Mouse (Mus musculus) heart, postnatal 0 days (tissue): ENCODE data around the gene Megf11. TPM values are rescaled to one million over a fixed set of nuclear protein-coding genes. Genes with fewer than 3 reads are reported as not detected.

Experiments used
- ATAC-seq: fragments of 200-750 bp; cut with Nextera tagmentation; 2 replicates; pipeline ENCODE4 v1.8.0; 2017; ENCODE audit warnings: low read depth, moderate number of reproducible peaks, moderate library complexity; ENCODE audit not compliant: insufficient read depth
- DNase-seq: peaks from one replicate; pipeline ENCODE4 v3.0.0-alpha.2; 2016; ENCODE audit warnings: low spot score
- H3K27ac ChIP-seq: fragments of 300-500 bp; sonication (generic); 2 replicates; pipeline ENCODE4 v1.5.1; 2014; ENCODE audit warnings: low read depth, mild to moderate bottlenecking
- H3K27me3 ChIP-seq: fragments of 300-500 bp; sonication (generic); 2 replicates; pipeline ENCODE4 v1.6.1; 2014; ENCODE audit warnings: low read length, mixed read lengths; ENCODE audit not compliant: control insufficient read depth, insufficient read depth
- H3K36me3 ChIP-seq: fragments of 300-500 bp; sonication (generic); replicated peaks from 2 replicates; pipeline ENCODE4 v1.6.1; 2014; ENCODE audit warnings: low read length, mixed read lengths; ENCODE audit not compliant: control insufficient read depth, insufficient read depth
- H3K4me1 ChIP-seq: fragments of 300-500 bp; sonication (generic); 2 replicates; pipeline ENCODE4 v1.6.1; 2014; ENCODE audit warnings: antibody characterized with exemption; ENCODE audit not compliant: control insufficient read depth, insufficient read depth
- H3K4me2 ChIP-seq: fragments of 300-500 bp; sonication (generic); 2 replicates; pipeline ENCODE4 v1.6.1; 2014; ENCODE audit warnings: low read depth, mild to moderate bottlenecking, low read length, moderate library complexity
- H3K4me3 ChIP-seq: fragments of 300-500 bp; sonication (generic); 2 replicates; pipeline ENCODE4 v1.5.1; 2014; ENCODE audit warnings: low read depth, low read length
- H3K9ac ChIP-seq: fragments of 300-500 bp; sonication (generic); replicated peaks from 2 replicates; pipeline ENCODE4 v1.6.1; 2014; ENCODE audit warnings: low read depth, low read length, mixed read lengths
- H3K9me3 ChIP-seq: fragments of 300-500 bp; sonication (generic); replicated peaks from 2 replicates; pipeline ENCODE4 v1.6.1; 2016; ENCODE audit warnings: low read length; ENCODE audit not compliant: control insufficient read depth
- CTCF ChIP-seq: IDR thresholded peaks from 2 replicates; pipeline ENCODE4 v1.5.1; 2016; ENCODE audit warnings: antibody characterized with exemption, control low read depth, low read depth
- EP300 ChIP-seq: IDR thresholded peaks from 2 replicates; pipeline ENCODE4 v1.6.1; 2016; ENCODE audit warnings: antibody characterized with exemption, low read depth
- WGBS: fragments of 180-500 bp; shearing (Covaris S2); extraction: QIAGEN DNeasy Blood & Tissue Kit; methylation state at CpG from one replicate; pipeline ENCODE4 v1.1.7; 2014; 5-methylcytosine and 5-hydroxymethylcytosine counted together
- polyA plus RNA-seq: library from polyadenylated mRNA; unstranded; fragments of >200 nt; fragmentation: Nextera tagmentation; extraction: Ambion mirVana; gene quantifications from 2 replicates; pipeline ENCODE4 v1.2.1, GENCODE M21; 2015
- total RNA-seq: library from RNA; depleted of rRNA; stranded (reverse); fragments of >200 nt; gene quantifications from 2 replicates; pipeline ENCODE4 v1.2.3, GENCODE M21; 2014; ENCODE audit warnings: low replicate concordance

Megf11 gene
- total and polyA plus RNA-seq, 2 experiments from 2014 or later = 0.18 to 0.23 TPM

DNA sequence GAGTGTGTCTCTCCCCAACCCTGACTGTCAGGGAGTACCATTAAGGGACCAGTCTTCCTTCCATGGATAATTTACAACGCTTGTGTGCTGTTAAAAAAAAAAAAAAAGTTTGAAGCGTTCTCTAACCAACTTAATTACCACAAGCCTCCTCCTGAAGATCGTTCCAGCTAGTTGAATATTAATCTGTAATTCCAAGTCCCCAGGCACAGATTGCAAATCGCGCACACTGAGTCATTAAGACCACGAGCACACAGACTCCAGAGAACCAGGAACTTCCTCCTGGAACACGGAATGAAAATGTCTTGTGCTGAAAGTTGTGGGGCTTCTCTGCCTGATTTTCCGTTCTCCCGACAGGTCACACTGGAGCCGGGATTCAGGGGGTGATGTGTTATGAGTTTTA lies 234.0 kb downstream of the Megf11 start:
- no peaks in the 10 kb centered on the region for H3K36me3 ChIP-seq
- no peaks in the 10 kb centered on the region for H3K4me1 ChIP-seq
- no peaks in the 10 kb centered on the region for H3K9me3 ChIP-seq
- H3K4me3 ChIP-seq = no peak overlapping the region
- no peak overlapping the region for H3K27ac ChIP-seq
- H3K4me2 ChIP-seq = no peak overlapping the region
- WGBS = 74% methylated on average over 10 of the region's 10 CpGs
- TF ChIP-seq EP300 (no peak), CTCF (no peak)
- H3K27me3 ChIP-seq = 0 out of 2 replicates have a peak, but pooled peaks cover 3% of the 10 kb centered on the region
- DNase-seq = no peak
- ATAC-seq = no peak
- no peak overlapping the region for H3K9ac ChIP-seq

DNA sequence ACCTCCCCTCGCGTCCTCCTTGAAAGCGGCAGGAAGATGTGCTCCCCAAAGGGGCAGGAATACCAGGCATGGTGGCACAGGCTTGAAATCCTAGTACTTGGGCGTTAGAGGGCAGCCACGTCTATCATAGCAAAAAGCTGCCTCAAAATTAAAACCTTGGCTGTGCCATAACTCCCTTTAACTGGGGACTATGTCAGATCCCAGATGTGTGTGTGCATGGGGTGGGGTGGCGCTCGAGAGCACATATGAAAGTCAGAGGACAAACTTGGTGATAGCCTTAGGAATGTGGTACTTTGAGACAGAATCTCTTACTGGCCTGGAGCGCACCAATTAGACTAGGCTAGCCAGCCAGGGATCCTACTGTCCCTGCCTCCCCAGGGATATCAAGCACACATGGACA lies 235.2 kb downstream of the Megf11 start:
- ATAC-seq = no peak
- Histone ChIP-seq H3K4me2 (no peak overlapping the region), H3K27me3 (0 out of 2 replicates have a peak, but pooled peaks cover 3% of the 10 kb centered on the region), H3K27ac (no peak overlapping the region), H3K4me1 (no peaks in the 10 kb centered on the region), H3K4me3 (no peak overlapping the region), H3K36me3 (no peaks in the 10 kb centered on the region), H3K9me3 (no peaks in the 10 kb centered on the region), H3K9ac (no peak overlapping the region)
- 58% methylated on average over 8 of the region's 8 CpGs for WGBS
- no peak for DNase-seq
- TF ChIP-seq CTCF = no peak
- no peak for TF ChIP-seq EP300

DNA sequence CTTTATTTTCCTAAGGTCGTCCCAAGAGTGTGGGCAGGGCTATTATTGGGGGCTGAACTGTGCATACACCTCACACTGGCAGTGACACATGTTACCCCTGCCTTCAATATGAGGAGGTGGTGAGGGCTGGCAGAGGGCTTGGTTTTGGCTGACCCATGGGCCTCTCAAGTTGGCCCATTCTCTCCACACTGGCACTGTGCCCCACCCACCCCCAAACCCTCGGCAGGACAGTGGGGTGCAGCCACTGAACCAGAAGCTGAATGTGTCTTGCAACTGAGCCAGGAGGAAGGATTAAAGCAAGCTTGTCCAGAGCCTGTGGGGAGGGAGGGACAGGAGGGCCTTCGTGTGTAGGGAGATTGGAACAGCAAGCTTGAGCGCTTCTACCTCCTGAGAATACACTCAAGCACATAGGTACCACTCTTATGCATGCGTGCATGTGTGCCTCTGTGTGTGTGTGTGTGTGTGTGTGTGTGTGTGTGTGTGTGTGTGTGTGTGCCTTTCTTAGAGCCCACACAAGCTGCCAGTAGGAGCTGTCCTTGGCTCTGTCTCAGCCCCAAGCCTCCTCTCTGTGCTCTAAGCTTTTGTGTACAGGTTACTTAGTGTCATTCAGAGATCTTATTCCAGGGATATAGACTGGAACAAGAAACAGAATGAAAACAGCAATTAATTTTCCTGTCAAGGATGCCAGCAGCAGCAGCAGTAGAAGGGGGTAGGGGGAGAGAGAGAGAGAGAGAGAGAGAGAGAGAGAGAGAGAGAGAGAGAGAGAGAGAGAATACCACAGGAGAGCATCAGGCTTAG lies 236.3 kb downstream of the Megf11 start:
- 0 out of 2 replicates have a peak, but pooled peaks cover 4% of the 10 kb centered on the region for H3K27me3 ChIP-seq
- H3K4me3 ChIP-seq = no peak overlapping the region
- no peak overlapping the region for H3K9ac ChIP-seq
- H3K36me3 ChIP-seq = no peaks in the 10 kb centered on the region
- H3K4me2 ChIP-seq = no peak overlapping the region
- TF ChIP-seq CTCF (no peak), EP300 (no peak)
- DNase-seq (no peak), ATAC-seq (no peak)
- H3K4me1 ChIP-seq = no peaks in the 10 kb centered on the region
- WGBS = 47% methylated on average over 5 of the region's 5 CpGs
- H3K9me3 ChIP-seq = no peaks in the 10 kb centered on the region
- no peak overlapping the region for H3K27ac ChIP-seq

DNA sequence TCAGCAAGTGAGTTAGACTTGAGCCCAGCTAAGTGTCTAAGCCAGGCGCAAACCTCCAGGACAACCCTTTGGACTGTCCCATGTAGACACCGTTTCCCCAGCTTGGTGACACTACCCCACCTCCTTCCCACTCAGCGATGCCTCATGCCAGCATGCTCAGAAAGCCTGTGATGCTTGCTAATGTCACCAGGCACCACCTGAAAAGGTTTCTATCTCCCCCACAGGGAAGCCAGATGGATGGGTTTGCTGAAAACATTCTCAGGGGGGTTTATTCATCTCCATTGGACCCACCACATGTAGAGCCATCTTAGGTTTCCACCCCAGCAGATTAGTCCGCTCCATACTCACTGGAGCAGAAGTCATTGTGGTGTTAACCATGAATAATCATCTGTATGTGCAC lies 237.9 kb downstream of the Megf11 start:
- 75% methylated on average over 4 of the region's 4 CpGs for WGBS
- no peaks in the 10 kb centered on the region for H3K4me1 ChIP-seq
- H3K27me3 ChIP-seq = 0 out of 2 replicates have a peak, but pooled peaks cover 7% of the 10 kb centered on the region

DNA sequence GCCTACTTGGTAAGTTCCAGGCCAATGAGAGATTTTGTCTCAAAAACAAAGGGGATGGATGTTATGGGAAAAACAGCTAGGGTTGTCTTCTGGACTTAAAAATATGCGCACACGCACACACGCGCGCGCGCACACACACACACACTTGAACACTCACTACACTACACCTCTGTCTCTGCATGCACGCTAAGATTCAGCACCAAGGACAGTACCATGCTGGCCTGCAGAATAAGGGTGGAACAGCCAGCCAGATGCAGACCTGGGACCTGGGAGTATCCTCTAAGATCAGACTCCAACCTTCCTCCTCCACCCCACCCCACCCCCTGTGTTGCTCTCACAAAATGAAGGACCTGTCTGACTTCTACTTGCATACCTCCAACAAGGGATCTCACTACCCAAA lies 239.1 kb downstream of the Megf11 start:
- WGBS = 62% methylated on average over 8 of the region's 8 CpGs
- DNase-seq (peak; percentile 30), ATAC-seq (no peak)
- H3K4me1 ChIP-seq = no peaks in the 10 kb centered on the region
- no peak overlapping the region for H3K9ac ChIP-seq
- TF ChIP-seq EP300 (no peak), CTCF (no peak)
- no peak overlapping the region for H3K4me3 ChIP-seq
- H3K27ac ChIP-seq = no peak overlapping the region
- 0 out of 2 replicates have a peak, but pooled peaks cover 7% of the 10 kb centered on the region for H3K27me3 ChIP-seq
- no peaks in the 10 kb centered on the region for H3K36me3 ChIP-seq
- no peaks in the 10 kb centered on the region for H3K9me3 ChIP-seq
- H3K4me2 ChIP-seq = no peak overlapping the region

More for the DNA sequence above, 237.9 kb downstream of the Megf11 start:
- Histone ChIP-seq H3K9ac (no peak overlapping the region), H3K4me3 (no peak overlapping the region), H3K36me3 (no peaks in the 10 kb centered on the region), H3K4me2 (no peak overlapping the region), H3K27ac (no peak overlapping the region), H3K9me3 (no peaks in the 10 kb centered on the region)
- no peak for ATAC-seq
- DNase-seq = no peak
- no peak for TF ChIP-seq EP300
- no peak for TF ChIP-seq CTCF
